ENCODE assay signal across 7 mouse cellular contexts in genomic region chr10:12690601-12691000, GRCm38 (mm10).
DNase-seq lines count a peak whose midpoint lies in the region; ATAC-seq and TF ChIP-seq lines count a peak whose summit lies in the region.

No protein-coding gene starts in this region.

- TF ChIP-seq EP300 in MEL (IDR thresholded peaks at IDR 0.05; ENCODE audit: low read depth in 1 of 2, low read length in 2 of 2) = no peak

- H3K4me3 ChIP-seq in MEL (ENCODE audit: control insufficient read depth in 1 of 2, insufficient read depth in 1 of 2, low read depth in 2 of 2, low read length in 2 of 2) = no peak overlapping the region
- no peak overlapping the region for H3K4me3 ChIP-seq in bone marrow macrophage, adult 2 months (ENCODE audit: insufficient read depth, low read length)

- peak; percentile 67 for TF ChIP-seq RAD21 in MEL (IDR thresholded peaks at IDR 0.05; ENCODE audit: low read depth, low read length)

- TF ChIP-seq POLR2A in MEL (IDR thresholded peaks at IDR 0.05; ENCODE audit: control insufficient read depth in 1 of 2, insufficient read depth in 1 of 2, low read depth in 1 of 2, low read length in 2 of 2, poor library complexity in 1 of 2) = no peak
- TF ChIP-seq POLR2A in bone marrow macrophage, adult 2 months (IDR thresholded peaks at IDR 0.05; ENCODE audit: borderline replicate concordance, low read depth, low read length) = no peak

- no peaks in the 10 kb centered on the region for H3K9me3 ChIP-seq in MEL (replicated peaks; ENCODE audit: insufficient read depth, low read length)

- H3K27ac ChIP-seq in MEL (ENCODE audit: control insufficient read depth, low read depth, low read length) = no peak overlapping the region
- H3K27ac ChIP-seq in bone marrow macrophage, adult 2 months (ENCODE audit: insufficient read depth, low read depth, low read length) = no peak overlapping the region

- intact Hi-C loops in heart, postnatal 36 days (cut with DNase I) = loop anchor here (2.0 to 5.0 kb wide), 3 partner anchors 177 to 307 kb away; partner anchors contain the start of gene Utrn

- 0 out of 2 replicates have a peak, but pooled peaks have one; percentile 49 for ATAC-seq in erythroblast, adult 5-6 weeks (replicated peaks; ENCODE audit: low FRiP score, poor library complexity, severe bottlenecking)

- peak; percentile 64 to 91 (median 82) for TF ChIP-seq CTCF in MEL (IDR thresholded peaks at IDR 0.05 in 2 of 3, conservative IDR thresholded peaks at IDR 0.05 in 1 of 3; ENCODE audit: control insufficient read depth in 1 of 3, insufficient read depth in 1 of 3, low read depth in 2 of 3, low read length in 3 of 3, poor library complexity in 1 of 3, severe bottlenecking in 1 of 3)
- peak; percentile 59 for TF ChIP-seq CTCF in bone marrow macrophage, adult 2 months (IDR thresholded peaks at IDR 0.05; ENCODE audit: low read depth, low read length)

- peak; percentile 76 for DNase-seq in MEL (ENCODE audit: low read depth, low spot score)
- DNase-seq in heart, postnatal 36 days = peak; percentile 55 to 76
- DNase-seq in layer of hippocampus, adult 9-11 months = peak; percentile 33
- DNase-seq in lung, postnatal 36 days = peak; percentile 89
- DNase-seq in right cerebral cortex, postnatal 36 days (ENCODE audit: low spot score in 2 of 2) = peak; percentile 15 to 16

- no peaks in the 10 kb centered on the region for H3K36me3 ChIP-seq in MEL (ENCODE audit: control insufficient read depth in 1 of 2, insufficient read depth in 2 of 2, low read length in 2 of 2)

- no peaks in the 10 kb centered on the region for H3K79me2 ChIP-seq in MEL (ENCODE audit: control insufficient read depth, insufficient read depth, low read length, poor library complexity)

- H3K27me3 ChIP-seq in MEL (ENCODE audit: control insufficient read depth in 1 of 2, insufficient read depth in 2 of 2, low read length in 2 of 2) = no peaks in the 10 kb centered on the region

- no peaks in the 10 kb centered on the region for H3K4me1 ChIP-seq in MEL (ENCODE audit: control insufficient read depth in 1 of 2, insufficient read depth in 2 of 2, low read length in 2 of 2)
- peaks cover 3% of the 10 kb centered on the region; the same call in 1 of the 2 replicates for H3K4me1 ChIP-seq in bone marrow macrophage, adult 2 months (ENCODE audit: control insufficient read depth, insufficient read depth, low read length)

- no peak overlapping the region for H3K9ac ChIP-seq in MEL (ENCODE audit: control insufficient read depth, low read depth, low read length, poor library complexity, severe bottlenecking)

TF ChIP-seq in MEL, 35 proteins besides CTCF, POLR2A, EP300 and RAD21:
- TF ChIP-seq ZC3H11A (IDR thresholded peaks at IDR 0.05; ENCODE audit: low read depth, low read length) = peak; percentile 73
- peak; percentile 97 for TF ChIP-seq SMC3 (IDR thresholded peaks at IDR 0.05; ENCODE audit: low read depth, low read length)
- TF ChIP-seq POLR2AphosphoS2 (IDR thresholded peaks at IDR 0.05; ENCODE audit: low read length) = no peak
- TF ChIP-seq CHD1 (IDR thresholded peaks at IDR 0.05; ENCODE audit: low read depth, low read length) = no peak
- TF ChIP-seq JUND (IDR thresholded peaks at IDR 0.05; ENCODE audit: low read depth, low read length) = no peak
- TF ChIP-seq USF2 (IDR thresholded peaks at IDR 0.05; ENCODE audit: borderline replicate concordance in 1 of 2, insufficient read depth in 1 of 2, low read depth in 1 of 2, low read length in 2 of 2) = no peak
- TF ChIP-seq SIN3A (IDR thresholded peaks at IDR 0.05; ENCODE audit: low read length) = no peak

Comparison
In these comparisons a context has a peak if more than half of its experiments do, and no peak if none do; other contexts are left out.
1. DNase-seq: peak in every context shown above with its lines; median percentile 89 in lung, postnatal 36 days; 76 in MEL; 66 in heart, postnatal 36 days; 33 in layer of hippocampus, adult 9-11 months; 16 in right cerebral cortex, postnatal 36 days.